Mouse (Mus musculus) CD4-positive, CD25-positive, alpha-beta regulatory T cell (primary cell): ENCODE measurements around the gene Rpl13a. TPM values are rescaled to one million over a fixed set of nuclear protein-coding genes. Genes with fewer than 3 reads are reported as not detected.

ENCODE experiments used
- polyA plus RNA-seq: library from polyadenylated mRNA; unstranded; fragments of 100-300 nt; shearing (Covaris generic); gene quantifications from one replicate; pipeline ENCODE4 v1.2.1, GENCODE M21; 2017

Rpl13a gene
- polyA plus RNA-seq: 2,316 TPM

GRCm38 (mm10) chr7:45128624-45129246 lies at the start of gene Rpl13a:
Gene Rpl13a, minus strand, starts transcription at chr7:45128761.

GRCm38 (mm10) chr7:45163735-45164490 lies 35.4 kb upstream of the Rpl13a start, which contains the start of gene Slc17a7:
Gene Slc17a7, plus strand, starts transcription at chr7:45163949.

GRCm38 (mm10) chr7:45154096-45154992 lies 25.8 kb upstream of the Rpl13a start, which contains the start of the genes Pih1d1 and Aldh16a1:
Gene Pih1d1, plus strand, starts transcription at chr7:45154303.
Gene Aldh16a1, minus strand, starts transcription at chr7:45154584.

GRCm38 (mm10) chr7:45135993-45136567 lies 7.5 kb upstream of the Rpl13a start, which contains the start of the genes Gm45713 and Flt3l:
Gene Gm45713, minus strand, starts transcription at chr7:45136231.
Gene Flt3l, minus strand, starts transcription at chr7:45136432.

GRCm38 (mm10) chr7:45124224-45125143 lies 4.1 kb downstream of the Rpl13a start, which contains the start of gene Rps11:
Gene Rps11, minus strand, starts transcription at chr7:45124439.

GRCm38 (mm10) chr7:45103652-45104180 lies 24.8 kb downstream of the Rpl13a start, which contains the start of gene Fcgrt:
Gene Fcgrt, minus strand, starts transcription at chr7:45103851.

GRCm38 (mm10) chr7:45092048-45092447 lies 36.5 kb downstream of the Rpl13a start, which contains the start of gene Rcn3:
Gene Rcn3, minus strand, starts transcription at chr7:45092221.

Other genes with a start within 250 kb of the Rpl13a start
- 59.3 TPM for gene Med25, start 236.0 kb downstream of the Rpl13a start, polyA plus RNA-seq
- 45.3 TPM for gene Fuz, start 232.7 kb downstream of the Rpl13a start, polyA plus RNA-seq
- gene Ap2a1, start 199.3 kb downstream of the Rpl13a start, polyA plus RNA-seq: 68.0 TPM
- gene Tsks, start 185.6 kb downstream of the Rpl13a start, polyA plus RNA-seq: not detected
- 0.30 TPM for gene Cpt1c, start 153.9 kb downstream of the Rpl13a start, polyA plus RNA-seq
- 175 TPM for gene Prmt1, start 142.2 kb downstream of the Rpl13a start, polyA plus RNA-seq
- 235 TPM for gene Irf3, start 131.1 kb downstream of the Rpl13a start, polyA plus RNA-seq
- gene Bcl2l12, start 130.0 kb downstream of the Rpl13a start, polyA plus RNA-seq: 35.8 TPM
- gene Scaf1, start 112.4 kb downstream of the Rpl13a start, polyA plus RNA-seq: 38.8 TPM
- 24.1 TPM for gene Rras, start 110.8 kb downstream of the Rpl13a start, polyA plus RNA-seq
- 4.0 TPM for gene Prr12, start 75.9 kb downstream of the Rpl13a start, polyA plus RNA-seq
- gene Nosip, start 66.3 kb downstream of the Rpl13a start, polyA plus RNA-seq: 115 TPM
- 3.0 TPM for gene Prrg2, start 66.1 kb downstream of the Rpl13a start, polyA plus RNA-seq
- 10.7 TPM for gene Rcn3, start 36.5 kb downstream of the Rpl13a start, polyA plus RNA-seq
- 2.8 TPM for gene Fcgrt, start 24.9 kb downstream of the Rpl13a start, polyA plus RNA-seq
- 2,481 TPM for gene Rps11, start 4.3 kb downstream of the Rpl13a start, polyA plus RNA-seq
- not detected for gene Gm45713, start 7.5 kb upstream of the Rpl13a start, polyA plus RNA-seq
- gene Flt3l, start 7.7 kb upstream of the Rpl13a start, polyA plus RNA-seq: 309 TPM
- gene Pih1d1, start 25.5 kb upstream of the Rpl13a start, polyA plus RNA-seq: 59.4 TPM
- 58.9 TPM for gene Aldh16a1, start 25.8 kb upstream of the Rpl13a start, polyA plus RNA-seq
- 0.08 TPM for gene Slc17a7, start 35.2 kb upstream of the Rpl13a start, polyA plus RNA-seq
- not detected for gene Gfy, start 50.8 kb upstream of the Rpl13a start, polyA plus RNA-seq
- not detected for gene Pth2, start 52.2 kb upstream of the Rpl13a start, polyA plus RNA-seq
- gene Ccdc155, start 76.1 kb upstream of the Rpl13a start, polyA plus RNA-seq: 0.07 TPM
- 8.9 TPM for gene Dkkl1, start 83.4 kb upstream of the Rpl13a start, polyA plus RNA-seq
- 4.9 TPM for gene Tead2, start 87.0 kb upstream of the Rpl13a start, polyA plus RNA-seq
- gene Cd37, start 110.4 kb upstream of the Rpl13a start, polyA plus RNA-seq: 607 TPM
- not detected for gene Slc6a16, start 112.3 kb upstream of the Rpl13a start, polyA plus RNA-seq
- gene Slc6a21, start 148.8 kb upstream of the Rpl13a start, polyA plus RNA-seq: not detected
- gene Trpm4, start 205.0 kb upstream of the Rpl13a start, polyA plus RNA-seq: 15.0 TPM
- gene Hrc, start 206.5 kb upstream of the Rpl13a start, polyA plus RNA-seq: not detected
- gene Ppfia3, start 238.3 kb upstream of the Rpl13a start, polyA plus RNA-seq: 0.30 TPM
- not detected for gene Lin7b, start 241.8 kb upstream of the Rpl13a start, polyA plus RNA-seq